Mouse (Mus musculus): Measurements from ENCODE around the gene Adamts20. TPM values are rescaled to one million over a fixed set of nuclear protein-coding genes. Genes with fewer than 3 reads are reported as not detected.

Gene Adamts20
- total and polyA plus RNA-seq, 3 experiments: 2.1 to 3.6 TPM; not detected in 1

DNA sequence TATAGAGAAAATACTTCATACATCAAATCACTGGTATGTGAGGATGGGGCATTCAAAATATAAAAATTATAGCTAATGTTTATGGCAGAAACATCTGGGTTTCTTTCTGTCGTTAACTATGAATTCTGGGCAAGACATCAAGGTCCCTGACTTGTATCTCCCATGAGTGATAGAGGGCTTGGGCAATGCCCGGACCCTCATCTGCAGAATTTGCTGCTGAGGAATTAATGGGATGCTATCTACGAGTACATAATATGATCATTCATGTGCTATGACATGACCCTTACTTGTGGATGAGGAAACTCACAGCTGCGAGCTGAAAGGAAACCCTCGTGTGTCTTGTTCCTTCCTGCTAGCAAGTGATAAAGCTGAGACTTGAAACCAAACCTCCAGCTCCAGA is 5.1 kb upstream of the Adamts20 start:
- H3K27ac ChIP-seq (ENCODE audit: control insufficient read depth, low read depth, low read length): no peak overlapping the region
- DNase-seq (ENCODE audit: low read depth, low spot score): no peak
- TF ChIP-seq BHLHE40 (IDR thresholded peaks at IDR 0.05; ENCODE audit: borderline replicate concordance, low read depth, low read length): no peak
- TF ChIP-seq KAT2A (conservative IDR thresholded peaks at IDR 0.05; ENCODE audit: low read depth, low read length): no peak
- no peak for TF ChIP-seq TAL1 (IDR thresholded peaks at IDR 0.05; ENCODE audit: low read length)
- no peak for TF ChIP-seq SIN3A (IDR thresholded peaks at IDR 0.05; ENCODE audit: low read length)
- TF ChIP-seq MYB (IDR thresholded peaks at IDR 0.05; ENCODE audit: low read depth, low read length): no peak
- TF ChIP-seq CHD2 (IDR thresholded peaks at IDR 0.05; ENCODE audit: low read length): no peak
- no peak for TF ChIP-seq MAFK (IDR thresholded peaks at IDR 0.05; ENCODE audit: borderline replicate concordance, low read depth, low read length)
- no peak for TF ChIP-seq ZNF384 (IDR thresholded peaks at IDR 0.05; ENCODE audit: low read depth, low read length)
- TF ChIP-seq NELFE (IDR thresholded peaks at IDR 0.05; ENCODE audit: low read depth, low read length): no peak

DNA sequence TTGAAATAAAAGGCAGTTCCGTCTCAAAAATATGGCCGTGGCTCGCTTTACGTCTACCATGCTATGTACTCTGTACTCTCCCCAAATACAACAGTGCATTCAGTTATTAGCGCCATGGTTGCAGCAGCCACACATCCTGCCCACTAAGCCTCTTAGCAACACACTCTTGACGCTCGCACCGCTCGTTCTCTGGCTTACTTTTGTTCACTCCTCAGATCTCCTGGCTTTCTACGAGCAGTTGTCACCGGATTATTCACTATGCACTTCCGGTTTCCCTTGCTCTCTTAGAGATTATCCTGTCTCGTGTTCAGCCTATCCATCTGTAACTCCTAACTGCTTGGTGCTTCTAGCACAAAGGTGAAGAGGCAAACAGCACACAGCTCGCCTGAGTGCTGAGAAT is 337 bp downstream of the Adamts20 start:
- no peak overlapping the region for H3K27ac ChIP-seq (ENCODE audit: control insufficient read depth, low read depth, low read length)
- no peak for DNase-seq (ENCODE audit: low read depth, low spot score)
- no peaks in the 10 kb centered on the region for H3K79me2 ChIP-seq (ENCODE audit: control insufficient read depth, insufficient read depth, low read length, poor library complexity)
- peaks cover 0 to 2% of the 10 kb centered on the region in 2 experiments; a peak in 1 of 4 replicates for H3K4me1 ChIP-seq (ENCODE audit: control insufficient read depth in 1 of 2, insufficient read depth in 2 of 2, low read length in 2 of 2)
- no peaks in the 10 kb centered on the region for H3K36me3 ChIP-seq (ENCODE audit: control insufficient read depth in 1 of 2, insufficient read depth in 2 of 2, low read length in 2 of 2)
- H3K27me3 ChIP-seq (ENCODE audit: control insufficient read depth in 1 of 2, insufficient read depth in 2 of 2, low read length in 2 of 2): peaks cover 0 to 3% of the 10 kb centered on the region in 2 experiments; a peak in 3 of 4 replicates
- no peak for TF ChIP-seq ZMIZ1 (IDR thresholded peaks at IDR 0.05; ENCODE audit: low read depth, low read length)
- no peak for TF ChIP-seq NRF1 (IDR thresholded peaks at IDR 0.05; ENCODE audit: insufficient read depth, low read depth, low read length, poor library complexity, severe bottlenecking)
- no peak for TF ChIP-seq HCFC1 (IDR thresholded peaks at IDR 0.05; ENCODE audit: low read depth, low read length)
- H3K4me3 ChIP-seq (ENCODE audit: control insufficient read depth in 1 of 2, insufficient read depth in 1 of 2, low read depth in 2 of 2, low read length in 2 of 2): no peak overlapping the region
- H3K9me3 ChIP-seq (replicated peaks; ENCODE audit: insufficient read depth, low read length): no peaks in the 10 kb centered on the region
- no peak overlapping the region for H3K9ac ChIP-seq (ENCODE audit: control insufficient read depth, low read depth, low read length, poor library complexity, severe bottlenecking)

More for the DNA sequence above, 5.1 kb upstream of the Adamts20 start:
- H3K27me3 ChIP-seq (ENCODE audit: control insufficient read depth in 1 of 2, insufficient read depth in 2 of 2, low read length in 2 of 2): no peaks in the 10 kb centered on the region
- H3K4me3 ChIP-seq (ENCODE audit: control insufficient read depth in 1 of 2, insufficient read depth in 1 of 2, low read depth in 2 of 2, low read length in 2 of 2): no peak overlapping the region
- no peaks in the 10 kb centered on the region for H3K36me3 ChIP-seq (ENCODE audit: control insufficient read depth in 1 of 2, insufficient read depth in 2 of 2, low read length in 2 of 2)
- no peaks in the 10 kb centered on the region for H3K79me2 ChIP-seq (ENCODE audit: control insufficient read depth, insufficient read depth, low read length, poor library complexity)
- H3K9me3 ChIP-seq (replicated peaks; ENCODE audit: insufficient read depth, low read length): no peaks in the 10 kb centered on the region
- no peak overlapping the region for H3K9ac ChIP-seq (ENCODE audit: control insufficient read depth, low read depth, low read length, poor library complexity, severe bottlenecking)
- peaks cover 0 to 2% of the 10 kb centered on the region in 2 experiments; a peak in 1 of 4 replicates for H3K4me1 ChIP-seq (ENCODE audit: control insufficient read depth in 1 of 2, insufficient read depth in 2 of 2, low read length in 2 of 2)

DNA sequence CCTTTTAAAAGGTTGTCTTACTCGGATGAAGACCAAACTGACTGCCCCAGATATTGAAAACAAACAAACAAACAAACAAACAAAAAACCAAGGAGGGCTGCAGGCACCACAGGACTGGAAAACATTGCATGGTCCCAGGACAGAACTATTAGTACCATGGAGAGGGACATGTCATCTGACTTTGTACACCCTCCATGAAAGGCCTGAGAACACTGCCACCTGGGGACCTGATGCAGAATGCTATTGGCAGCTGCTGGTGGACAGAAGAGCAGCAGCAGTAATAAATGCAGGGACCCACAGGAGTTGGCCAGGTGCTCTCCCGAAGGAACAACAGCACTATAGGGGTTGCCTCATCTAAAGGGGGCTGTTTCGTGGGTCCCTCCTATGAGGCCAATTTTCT is 2.0 kb downstream of the Adamts20 start:
- no peak overlapping the region for H3K4me3 ChIP-seq (ENCODE audit: control insufficient read depth in 1 of 2, insufficient read depth in 1 of 2, low read depth in 2 of 2, low read length in 2 of 2)
- TF ChIP-seq GABPA (IDR thresholded peaks at IDR 0.05; ENCODE audit: low read depth, low read length) (no peak), CTCF (IDR thresholded peaks at IDR 0.05 in 2 of 3, conservative IDR thresholded peaks at IDR 0.05 in 1 of 3; ENCODE audit: control insufficient read depth in 1 of 3, insufficient read depth in 1 of 3, low read depth in 2 of 3, low read length in 3 of 3, poor library complexity in 1 of 3, severe bottlenecking in 1 of 3) (peak; percentile 31 to 79 (median 51)), SMC3 (IDR thresholded peaks at IDR 0.05; ENCODE audit: low read depth, low read length) (peak; percentile 86), SIN3A (IDR thresholded peaks at IDR 0.05; ENCODE audit: low read length) (peak; percentile 89), MYB (IDR thresholded peaks at IDR 0.05; ENCODE audit: low read depth, low read length) (no peak), TCF12 (IDR thresholded peaks at IDR 0.05; ENCODE audit: low read depth, low read length) (no peak), MXI1 (IDR thresholded peaks at IDR 0.05; ENCODE audit: low read depth, low read length) (peak; percentile 66), ZC3H11A (IDR thresholded peaks at IDR 0.05; ENCODE audit: low read depth, low read length) (peak; percentile 38; the same call in 1 of the 2 replicates), RAD21 (IDR thresholded peaks at IDR 0.05; ENCODE audit: low read depth, low read length) (peak; percentile 61), USF1 (IDR thresholded peaks at IDR 0.05; ENCODE audit: low read depth, low read length) (peak; percentile 79)
- H3K9me3 ChIP-seq (replicated peaks; ENCODE audit: insufficient read depth, low read length): no peaks in the 10 kb centered on the region
- no peak overlapping the region for H3K9ac ChIP-seq (ENCODE audit: control insufficient read depth, low read depth, low read length, poor library complexity, severe bottlenecking)
- no peaks in the 10 kb centered on the region for H3K4me1 ChIP-seq (ENCODE audit: control insufficient read depth in 1 of 2, insufficient read depth in 2 of 2, low read length in 2 of 2)
- peaks cover 0 to 5% of the 10 kb centered on the region in 2 experiments; a peak in 3 of 4 replicates for H3K27me3 ChIP-seq (ENCODE audit: control insufficient read depth in 1 of 2, insufficient read depth in 2 of 2, low read length in 2 of 2)
- DNase-seq (ENCODE audit: low read depth, low spot score): peak; percentile 76
- no peak overlapping the region for H3K27ac ChIP-seq (ENCODE audit: control insufficient read depth, low read depth, low read length)
- no peaks in the 10 kb centered on the region for H3K36me3 ChIP-seq (ENCODE audit: control insufficient read depth in 1 of 2, insufficient read depth in 2 of 2, low read length in 2 of 2)
- no peaks in the 10 kb centered on the region for H3K79me2 ChIP-seq (ENCODE audit: control insufficient read depth, insufficient read depth, low read length, poor library complexity)

All from MEL (cell line).